Mouse (Mus musculus) stomach, embryonic 15.5 days (tissue): ENCODE data around the gene Prss22. TPM values are rescaled to one million over a fixed set of nuclear protein-coding genes. Genes with fewer than 3 reads are reported as not detected.

ENCODE experiments used
- ATAC-seq: fragments of 200-750 bp; cut with Nextera tagmentation; 2 replicates; pipeline ENCODE4 v1.8.0; 2017; ENCODE audit warnings: low read depth, moderate number of reproducible peaks, moderate TSS enrichment; ENCODE audit not compliant: insufficient read depth, low FRiP score
- H3K27ac ChIP-seq: fragments of 300-500 bp; sonication (generic); 2 replicates; pipeline ENCODE4 v1.5.1; 2015; ENCODE audit warnings: mild to moderate bottlenecking, inconsistent platforms
- H3K27me3 ChIP-seq: fragments of 300-500 bp; sonication (generic); replicated peaks from 2 replicates; pipeline ENCODE4 v1.6.1; 2015; ENCODE audit warnings: inconsistent platforms
- H3K36me3 ChIP-seq: fragments of 300-500 bp; sonication (generic); 2 replicates; pipeline ENCODE4 v1.6.1; 2015; ENCODE audit warnings: inconsistent platforms
- H3K4me1 ChIP-seq: fragments of 300-500 bp; sonication (generic); 2 replicates; pipeline ENCODE4 v1.6.1; 2015; ENCODE audit warnings: inconsistent platforms
- H3K4me2 ChIP-seq: fragments of 300-500 bp; sonication (generic); 2 replicates; pipeline ENCODE4 v1.6.1; 2015; ENCODE audit warnings: mild to moderate bottlenecking, inconsistent platforms
- H3K4me3 ChIP-seq: fragments of 300-500 bp; sonication (generic); replicated peaks from 2 replicates; pipeline ENCODE4 v1.5.1; 2015; ENCODE audit warnings: inconsistent platforms
- H3K9ac ChIP-seq: fragments of 300-500 bp; sonication (generic); 2 replicates; pipeline ENCODE4 v1.6.1; 2015; ENCODE audit warnings: inconsistent platforms
- H3K9me3 ChIP-seq: fragments of 300-500 bp; sonication (generic); 2 replicates; pipeline ENCODE4 v1.6.1; 2016; ENCODE audit warnings: inconsistent platforms
- WGBS: fragments of 180-500 bp; shearing (Covaris S2); methylation state at CpG from one replicate; pipeline ENCODE4 v1.1.7; 2015; 5-methylcytosine and 5-hydroxymethylcytosine counted together
- polyA plus RNA-seq: library from polyadenylated mRNA; unstranded; fragments of >200 nt; fragmentation: Nextera tagmentation; extraction: Ambion mirVana; gene quantifications from 2 replicates; pipeline ENCODE4 v1.2.1, GENCODE M21; 2015

The Prss22 gene
- polyA plus RNA-seq, 1 experiment from 2014 or later = 3.0 TPM

DNA sequence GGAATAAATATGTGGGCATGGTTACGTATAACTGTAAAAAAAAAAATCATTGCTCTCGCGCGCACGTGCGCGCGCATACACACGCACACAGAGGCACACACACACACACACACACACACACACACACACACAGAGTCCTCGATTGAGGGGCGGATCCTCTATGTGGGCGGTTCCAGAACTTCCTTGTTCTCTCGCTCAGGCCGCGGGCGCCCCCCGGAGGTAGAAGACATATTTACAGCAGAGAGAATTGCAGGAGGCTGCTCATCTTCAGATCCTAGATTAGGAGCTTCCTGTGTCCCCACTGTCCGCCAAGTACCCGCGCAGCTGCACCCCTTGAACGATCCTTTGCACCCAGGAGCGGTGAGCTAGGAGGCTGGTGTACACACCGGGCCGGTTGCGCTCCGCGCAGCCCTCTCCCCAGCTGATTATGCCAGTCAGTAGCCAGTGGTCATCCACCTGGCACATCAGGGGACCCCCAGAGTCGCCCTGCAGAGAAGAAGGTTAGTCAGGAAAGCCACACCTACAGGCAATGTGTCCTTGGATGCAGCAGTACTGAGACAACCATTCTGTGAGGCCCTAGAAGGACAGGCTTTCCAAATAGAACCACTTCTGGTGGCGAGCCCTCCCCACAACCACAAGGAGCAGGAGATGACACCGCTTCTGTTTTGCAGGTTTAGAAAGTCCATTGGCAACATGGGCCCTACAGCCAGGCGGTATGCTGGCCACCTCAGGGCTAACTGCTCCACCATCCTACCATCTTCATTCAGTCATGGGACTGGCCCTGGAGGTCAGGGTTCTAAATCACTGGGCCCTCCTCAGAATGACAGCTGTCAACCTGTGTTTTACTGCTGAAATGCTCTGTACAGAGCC is 4.1 kb downstream of the Prss22 start:
- peak; percentile 73; the same call in 1 of the 2 replicates for ATAC-seq
- Histone ChIP-seq H3K27me3 (no peaks in the 10 kb centered on the region), H3K9ac (peak overlapping the region; percentile 29; the same call in 1 of the 2 replicates), H3K9me3 (no peaks in the 10 kb centered on the region), H3K4me3 (peak overlapping the region; percentile 28), H3K4me1 (peaks cover 13% of the 10 kb centered on the region), H3K36me3 (no peaks in the 10 kb centered on the region), H3K4me2 (peak overlapping the region; percentile 68), H3K27ac (no peak overlapping the region)
- 12% methylated on average over 31 of the region's 31 CpGs for WGBS

DNA sequence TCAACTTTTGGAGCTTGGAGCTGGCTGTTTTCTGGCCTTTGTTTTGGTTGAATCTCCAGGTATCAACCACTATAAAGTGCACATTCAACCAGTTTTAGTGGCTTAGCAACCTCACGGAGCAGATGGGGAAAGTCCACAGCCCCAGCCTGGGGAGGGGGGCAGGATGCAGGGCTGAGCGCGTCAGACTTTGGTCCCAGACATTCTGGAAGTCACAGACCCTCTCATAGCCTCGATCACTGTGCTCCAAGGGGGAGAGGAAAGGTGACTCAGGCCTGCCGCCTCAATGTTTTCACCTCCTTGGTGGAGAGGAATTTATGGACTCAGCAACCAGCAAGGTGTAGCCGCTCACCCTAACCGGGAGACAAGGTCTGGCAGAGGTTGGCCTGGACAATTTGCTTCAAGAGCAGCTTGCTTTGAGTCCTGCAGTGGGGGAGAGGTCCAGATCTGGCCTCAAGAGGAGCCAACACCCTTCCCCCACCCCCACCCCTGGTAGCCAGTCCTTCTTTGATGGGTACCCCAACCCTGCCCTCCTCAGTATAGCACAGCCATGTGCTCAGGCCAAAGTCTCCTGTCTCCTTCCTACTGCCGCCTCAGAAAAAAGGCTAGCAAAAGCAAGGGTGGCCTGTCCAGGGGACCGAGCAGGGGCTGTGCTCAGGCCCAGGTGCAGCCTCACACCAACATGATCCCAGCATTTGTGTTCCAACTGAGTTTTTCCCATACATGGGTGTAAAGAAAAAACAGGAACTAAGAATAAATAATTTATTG is 4.9 kb downstream of the Prss22 start:
- Histone ChIP-seq H3K4me2 (peak overlapping the region; percentile 68), H3K9me3 (no peaks in the 10 kb centered on the region), H3K4me3 (peak overlapping the region; percentile 13; the same call in 1 of the 2 replicates), H3K27me3 (no peaks in the 10 kb centered on the region), H3K36me3 (no peaks in the 10 kb centered on the region), H3K27ac (peak overlapping the region; percentile 35), H3K9ac (no peak overlapping the region), H3K4me1 (peaks cover 13% of the 10 kb centered on the region)
- peak; percentile 47; the same call in 1 of the 2 replicates for ATAC-seq
- 59% methylated on average over 9 of the region's 9 CpGs for WGBS

DNA sequence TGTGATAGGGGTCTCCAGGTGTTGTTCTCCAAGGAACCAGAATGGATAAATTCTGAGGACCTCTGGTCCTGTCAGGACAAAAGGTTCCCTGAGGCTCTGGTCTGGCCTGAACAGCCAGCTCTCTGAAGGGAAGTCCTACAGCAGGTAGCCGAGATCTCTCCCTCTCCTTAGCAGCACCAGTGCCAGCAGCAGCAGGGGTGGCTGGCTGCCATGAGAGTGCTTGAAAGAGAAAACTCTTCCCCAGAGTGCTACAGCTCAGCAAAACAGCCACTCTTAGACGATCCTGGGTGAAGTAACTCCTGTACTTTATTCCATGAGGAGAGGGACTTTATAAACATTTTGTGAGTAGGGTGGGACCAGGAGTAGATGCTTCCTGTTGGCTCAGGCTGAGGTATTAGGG is 8.1 kb downstream of the Prss22 start:
- H3K4me1 ChIP-seq = peaks cover 13% of the 10 kb centered on the region
- 35% methylated on average over 2 of the region's 2 CpGs for whole genome bisulfite sequencing
- H3K27ac ChIP-seq = no peak overlapping the region
- H3K9me3 ChIP-seq = no peaks in the 10 kb centered on the region
- H3K36me3 ChIP-seq = no peaks in the 10 kb centered on the region
- no peak for ATAC-seq
- no peak overlapping the region for H3K4me2 ChIP-seq
- H3K27me3 ChIP-seq = no peaks in the 10 kb centered on the region
- H3K4me3 ChIP-seq = no peak overlapping the region
- H3K9ac ChIP-seq = no peak overlapping the region

DNA sequence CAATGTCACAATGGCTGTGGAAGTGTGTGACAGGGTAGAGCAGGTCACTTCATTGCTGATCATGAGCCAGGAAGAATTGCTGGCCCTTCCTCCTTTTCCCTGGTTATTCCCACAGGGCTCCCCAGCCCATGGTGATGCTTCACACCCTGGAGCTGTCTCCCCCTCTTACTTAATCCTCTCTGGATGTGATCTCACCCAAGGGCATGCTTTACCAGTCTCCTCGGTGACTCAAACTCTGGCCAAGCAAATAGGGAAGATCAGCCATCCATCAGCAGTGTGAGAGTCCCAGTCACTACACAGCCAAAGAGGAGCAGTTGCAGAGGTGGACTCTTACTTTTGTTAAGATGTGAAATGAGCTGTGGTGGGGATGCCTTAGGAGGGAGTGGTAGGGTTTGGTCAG is 12.9 kb downstream of the Prss22 start:
- Histone ChIP-seq H3K27me3 (no peaks in the 10 kb centered on the region), H3K4me3 (no peak overlapping the region), H3K4me1 (0 out of 2 replicates have a peak, but pooled peaks cover 3% of the 10 kb centered on the region), H3K9me3 (no peaks in the 10 kb centered on the region), H3K36me3 (no peaks in the 10 kb centered on the region), H3K4me2 (no peak overlapping the region), H3K9ac (no peak overlapping the region), H3K27ac (no peak overlapping the region)
- ATAC-seq = no peak
- 78% methylated on average over 1 of the region's 1 CpGs for WGBS

DNA sequence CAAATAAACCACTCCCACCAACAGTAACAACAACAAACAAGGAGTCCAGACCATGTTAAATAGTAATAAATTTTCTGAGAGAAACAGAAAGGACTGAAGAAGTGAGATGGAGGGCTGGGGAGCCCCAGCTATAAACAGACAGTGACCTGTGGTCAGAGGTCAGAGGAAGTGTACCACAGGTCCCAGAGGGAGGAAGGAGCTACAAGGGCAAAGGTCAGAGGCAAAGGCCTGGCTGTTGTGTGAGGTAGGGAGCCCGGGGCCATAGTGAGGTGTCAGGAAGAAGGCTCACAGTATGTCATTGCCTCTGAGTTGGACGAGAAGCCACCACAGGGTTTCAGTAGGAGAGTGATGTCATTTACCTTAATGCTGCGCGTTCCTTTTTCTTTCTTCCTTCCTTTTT is 15.0 kb downstream of the Prss22 start:
- ATAC-seq = no peak
- Histone ChIP-seq H3K36me3 (no peaks in the 10 kb centered on the region), H3K9me3 (no peaks in the 10 kb centered on the region), H3K4me1 (0 out of 2 replicates have a peak, but pooled peaks cover 3% of the 10 kb centered on the region), H3K4me3 (no peak overlapping the region), H3K9ac (no peak overlapping the region), H3K4me2 (no peak overlapping the region), H3K27ac (no peak overlapping the region), H3K27me3 (no peaks in the 10 kb centered on the region)
- WGBS = 54% methylated on average over 4 of the region's 4 CpGs

DNA sequence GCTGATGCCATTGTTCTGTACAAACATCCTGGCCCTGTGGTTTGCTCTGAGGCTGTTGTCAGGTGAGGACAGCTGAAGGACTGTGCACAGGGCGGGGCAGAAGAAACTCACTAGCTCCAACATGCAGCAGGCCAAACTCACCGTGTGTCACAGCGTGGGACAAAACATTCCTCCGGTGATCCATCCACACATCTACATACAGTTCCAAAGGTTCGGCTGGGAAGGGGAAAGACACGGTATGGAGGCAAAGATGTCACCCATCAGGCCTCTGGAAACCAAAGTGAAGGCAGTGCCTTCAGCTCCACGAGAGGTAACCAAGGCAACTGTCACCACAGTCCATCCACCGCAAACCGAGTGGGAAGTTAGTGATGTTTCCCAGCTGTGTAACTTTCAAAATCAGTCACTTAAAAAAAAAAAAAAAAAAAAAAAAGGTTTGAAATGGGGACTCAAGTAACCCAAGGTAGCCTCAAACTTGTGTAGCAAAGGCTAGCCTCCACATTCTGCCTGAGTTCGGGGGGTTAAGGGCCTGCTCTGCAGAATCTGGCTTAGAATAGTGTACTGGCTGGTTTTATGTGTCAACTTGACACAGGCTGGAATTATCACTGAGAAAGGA is 17.5 kb downstream of the Prss22 start, which contains the start of gene Prss30:
Gene Prss30, minus strand, starts transcription at position 270 of the 613 bp plus-strand sequence.
- Histone ChIP-seq H3K9me3 (no peaks in the 10 kb centered on the region), H3K4me1 (0 out of 2 replicates have a peak, but pooled peaks cover 3% of the 10 kb centered on the region), H3K4me3 (no peak within 1 kb of the TSS), H3K9ac (no peak within 1 kb of the TSS), H3K4me2 (no peak within 1 kb of the TSS), H3K27me3 (no peaks in the 10 kb centered on the region), H3K36me3 (no peaks in the 10 kb centered on the region), H3K27ac (no peak within 1 kb of the TSS)
- no peak for ATAC-seq
- 59% methylated on average over 10 of the region's 10 CpGs for WGBS

DNA sequence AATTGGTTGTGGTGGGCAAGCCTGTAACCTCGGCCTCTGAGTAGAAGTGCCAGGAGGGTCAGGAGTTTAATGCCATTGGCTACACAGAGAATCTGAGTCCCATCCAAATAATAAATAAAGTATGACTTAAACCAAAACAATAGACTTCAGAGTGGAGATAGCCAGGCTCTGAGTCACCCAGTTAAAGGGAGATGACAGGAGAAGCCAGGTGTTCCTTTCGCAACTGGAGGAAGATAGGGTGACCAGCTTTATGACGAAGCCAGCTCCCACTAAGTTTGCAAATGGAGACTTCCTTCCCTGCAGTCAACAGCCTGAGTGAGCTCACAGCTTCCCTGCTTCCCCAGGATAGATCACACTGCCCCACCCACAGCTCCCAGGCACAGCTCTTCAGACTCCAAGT is 18.4 kb downstream of the Prss22 start:
- Histone ChIP-seq H3K4me3 (no peak overlapping the region), H3K36me3 (no peaks in the 10 kb centered on the region), H3K9ac (no peak overlapping the region), H3K4me2 (no peak overlapping the region), H3K27me3 (no peaks in the 10 kb centered on the region), H3K27ac (no peak overlapping the region), H3K9me3 (no peaks in the 10 kb centered on the region), H3K4me1 (0 out of 2 replicates have a peak, but pooled peaks cover 3% of the 10 kb centered on the region)
- 52% methylated on average over 3 of the region's 3 CpGs for WGBS
- no peak for ATAC-seq

DNA sequence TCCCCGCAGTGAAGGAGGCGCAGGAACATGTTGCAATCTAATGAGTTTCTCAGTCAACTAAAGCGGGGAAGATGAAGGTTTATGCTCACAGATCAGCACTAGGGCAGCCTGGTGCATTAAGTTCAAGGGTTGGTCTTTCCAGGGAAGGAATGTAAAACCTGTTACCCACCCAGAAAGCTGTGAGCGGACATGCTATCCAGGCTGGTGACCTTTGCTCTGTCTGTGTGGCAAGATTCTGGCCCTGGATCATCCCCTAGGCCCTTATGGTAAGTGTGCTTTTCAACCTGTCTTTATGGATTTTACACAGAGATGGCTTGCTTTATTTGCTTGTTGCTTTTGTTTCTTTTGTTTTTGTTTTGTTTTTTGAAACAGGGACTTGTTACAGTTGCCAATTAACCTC is 21.2 kb downstream of the Prss22 start:
- Histone ChIP-seq H3K27ac (no peak overlapping the region), H3K27me3 (no peaks in the 10 kb centered on the region), H3K4me3 (no peak overlapping the region), H3K36me3 (no peaks in the 10 kb centered on the region), H3K4me2 (no peak overlapping the region), H3K9me3 (no peaks in the 10 kb centered on the region), H3K9ac (no peak overlapping the region), H3K4me1 (0 out of 2 replicates have a peak, but pooled peaks cover 3% of the 10 kb centered on the region)
- ATAC-seq = no peak
- 75% methylated on average over 4 of the region's 4 CpGs for WGBS

DNA sequence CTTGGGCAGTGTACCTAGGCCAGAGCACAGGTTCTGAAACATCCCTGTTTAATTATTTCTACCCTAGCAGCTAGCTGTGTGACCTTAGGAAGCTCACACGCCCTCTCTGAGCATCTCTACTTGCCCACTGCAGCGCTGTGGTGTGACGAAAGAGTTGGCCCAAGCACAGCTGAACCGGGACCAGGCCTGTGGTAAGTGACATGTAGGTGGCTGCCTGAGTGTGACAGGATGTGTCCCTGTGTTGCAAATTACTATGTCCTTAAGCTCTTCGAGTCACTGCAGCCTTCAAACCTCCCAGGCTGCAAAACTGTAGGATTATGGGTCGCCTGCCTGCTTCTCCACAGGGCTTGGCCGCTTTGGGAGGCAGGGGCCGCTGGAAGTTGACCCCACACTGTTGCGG is 26.6 kb downstream of the Prss22 start:
- Histone ChIP-seq H3K4me1 (no peaks in the 10 kb centered on the region), H3K4me2 (no peak overlapping the region), H3K9ac (no peak overlapping the region), H3K27ac (no peak overlapping the region), H3K4me3 (no peak overlapping the region), H3K9me3 (no peaks in the 10 kb centered on the region), H3K36me3 (no peaks in the 10 kb centered on the region), H3K27me3 (no peaks in the 10 kb centered on the region)
- ATAC-seq = peak; percentile 24; the same call in 1 of the 2 replicates
- WGBS = 82% methylated on average over 9 of the region's 9 CpGs

DNA sequence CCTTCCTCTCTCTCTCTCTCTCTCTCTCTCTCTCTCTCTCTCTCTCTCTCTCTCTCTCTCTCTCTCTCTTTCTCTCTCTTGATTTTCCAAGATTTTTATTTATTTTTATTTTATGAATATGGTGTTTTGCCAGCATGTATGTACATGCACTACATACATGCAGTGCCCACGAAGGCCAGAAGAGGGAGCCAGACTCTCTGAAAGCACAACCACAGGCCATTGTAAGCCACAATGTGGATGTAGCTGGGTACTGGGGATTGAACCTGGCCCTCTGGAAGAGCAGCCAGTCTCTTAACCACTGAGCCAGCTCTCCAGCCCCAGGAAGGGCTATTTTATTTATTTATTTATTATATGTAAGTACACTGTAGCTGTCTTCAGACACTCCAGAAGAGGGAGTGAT is 28.7 kb downstream of the Prss22 start:
- WGBS = 13% methylated on average over 1 of the region's 1 CpGs
- no peak for ATAC-seq
- H3K9ac ChIP-seq = no peak overlapping the region
- H3K4me1 ChIP-seq = no peaks in the 10 kb centered on the region
- no peaks in the 10 kb centered on the region for H3K9me3 ChIP-seq
- no peak overlapping the region for H3K4me3 ChIP-seq
- H3K36me3 ChIP-seq = no peaks in the 10 kb centered on the region
- H3K4me2 ChIP-seq = no peak overlapping the region
- no peak overlapping the region for H3K27ac ChIP-seq
- H3K27me3 ChIP-seq = no peaks in the 10 kb centered on the region

DNA sequence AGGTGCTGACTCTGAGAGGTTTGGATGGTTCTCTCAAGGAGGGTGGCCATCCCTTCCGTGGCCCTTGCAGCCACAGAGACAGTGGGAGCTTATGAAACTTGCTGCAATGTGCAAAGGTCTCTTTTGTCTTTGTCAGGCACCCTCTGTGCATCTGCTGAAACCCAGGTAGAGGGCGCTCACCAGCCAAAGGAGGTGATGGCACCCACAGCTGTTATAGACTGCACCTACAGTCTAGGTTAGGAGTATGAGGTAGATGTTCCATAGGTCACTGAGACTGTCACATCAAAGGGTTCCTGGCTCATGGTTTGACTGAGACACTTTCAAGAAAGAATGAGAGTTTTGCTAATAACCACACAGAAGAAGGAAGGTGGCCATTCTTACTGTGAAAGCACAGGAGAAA is 29.1 kb downstream of the Prss22 start:
- H3K4me2 ChIP-seq = no peak overlapping the region
- ATAC-seq = no peak
- no peak overlapping the region for H3K4me3 ChIP-seq
- H3K9ac ChIP-seq = no peak overlapping the region
- H3K36me3 ChIP-seq = no peaks in the 10 kb centered on the region
- no peaks in the 10 kb centered on the region for H3K27me3 ChIP-seq
- H3K9me3 ChIP-seq = no peaks in the 10 kb centered on the region
- no peak overlapping the region for H3K27ac ChIP-seq
- 60% methylated on average over 2 of the region's 2 CpGs for WGBS
- H3K4me1 ChIP-seq = no peaks in the 10 kb centered on the region
